Mouse (Mus musculus): Measurements from ENCODE around the gene Rnf212b.
A peak's percentile ranks its signal among the peaks of the same experiment; 100 is the strongest.

The Rnf212b gene

GRCm38 (mm10) chr14:54796760-54797159 is 17.2 kb upstream of the Rnf212b start:
- no peak for DNase-seq (ENCODE audit: low read depth, low spot score)

- DNase-seq (ENCODE audit: low read depth, low spot score) = no peak
These were observed 14.3 kb upstream of the Rnf212b start for GRCm38 (mm10) chr14:54799686-54800085.

DNA sequence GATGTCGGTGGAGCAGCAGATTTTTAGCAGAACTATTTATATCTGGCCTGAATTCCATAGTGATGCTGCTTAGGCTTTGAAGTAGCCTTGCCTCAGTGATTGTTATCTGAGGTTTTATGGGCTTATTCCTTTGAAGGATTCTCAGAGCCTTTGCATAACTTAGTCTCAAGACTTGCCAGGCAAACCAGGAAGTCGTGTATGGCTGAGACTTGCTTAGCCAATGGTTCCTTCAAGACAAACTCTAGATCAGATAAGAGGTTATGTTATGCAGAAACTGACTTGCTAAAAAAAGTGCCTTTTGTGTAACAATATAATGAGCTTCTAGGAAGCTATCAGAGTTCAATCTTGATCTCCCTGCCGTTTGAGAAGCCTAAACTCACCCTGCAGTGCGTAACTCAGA is 11.5 kb upstream of the Rnf212b start:
- DNase-seq (ENCODE audit: low read depth, low spot score) = no peak

DNA sequence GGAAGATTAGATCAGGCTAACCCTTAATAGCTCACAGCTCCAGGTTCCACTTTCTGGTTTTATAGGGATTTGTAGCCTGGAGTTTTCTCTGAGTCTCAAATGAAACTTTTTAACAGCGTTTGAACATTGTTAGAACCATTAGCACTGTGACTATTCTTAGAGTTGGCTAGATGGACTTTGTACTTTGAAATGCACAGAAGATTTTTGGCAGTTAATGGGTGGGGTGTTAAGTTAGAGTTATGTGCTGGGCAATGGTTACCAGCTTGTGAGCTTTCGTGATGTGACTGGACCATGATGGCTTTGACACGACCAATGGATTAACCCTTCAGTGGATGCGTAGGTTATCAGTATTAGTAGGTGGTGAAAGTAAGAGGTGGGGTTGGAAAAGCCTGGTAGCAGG is 7.8 kb upstream of the Rnf212b start:
- no peak for DNase-seq (ENCODE audit: low read depth, low spot score)

DNA sequence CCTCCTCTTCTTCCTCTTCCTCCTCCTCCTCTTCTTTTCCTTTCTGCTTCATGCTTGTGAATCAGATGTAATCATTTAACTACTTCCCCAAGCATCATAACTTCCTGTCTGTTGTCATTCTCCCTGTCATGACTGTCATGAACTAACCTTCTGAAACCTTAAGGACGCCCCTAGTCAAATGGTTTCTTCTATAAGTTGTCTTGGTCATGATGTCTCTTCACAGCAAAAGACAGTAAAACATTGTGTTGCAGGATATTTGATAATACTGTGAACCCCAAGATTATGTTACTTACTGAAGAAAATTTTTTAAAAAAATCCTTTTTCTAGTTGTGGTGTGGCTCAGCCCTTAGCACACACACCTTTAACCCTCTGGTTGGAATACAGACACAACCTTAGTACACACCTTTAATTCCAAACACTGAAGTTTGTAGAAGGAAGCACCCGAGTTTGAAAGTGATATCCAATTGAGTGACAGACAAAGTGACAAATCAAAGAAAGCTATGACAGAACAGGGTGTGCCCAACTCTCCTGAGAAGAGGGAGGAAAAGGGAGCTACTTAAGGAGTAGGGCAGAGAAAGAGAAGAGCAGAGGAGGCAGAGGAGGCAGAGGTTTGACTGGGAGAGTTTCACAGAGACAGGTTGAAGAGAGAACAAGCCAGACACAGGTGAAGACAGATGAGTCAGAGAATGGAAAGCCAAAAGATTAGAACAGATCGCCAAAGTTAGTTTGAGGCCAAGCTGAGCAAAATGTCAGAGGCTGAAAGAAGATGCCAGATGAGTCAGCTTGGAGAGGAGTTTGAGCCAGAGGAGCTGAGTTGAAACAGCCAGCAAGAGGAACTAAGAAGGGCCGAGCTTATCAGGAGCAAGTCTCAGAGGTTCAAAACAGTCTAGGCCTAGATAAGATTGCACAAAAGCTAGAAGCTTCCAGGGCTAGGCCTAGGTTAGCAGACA is 4.9 kb upstream of the Rnf212b start:
- no peak for DNase-seq (ENCODE audit: low read depth, low spot score)

DNA sequence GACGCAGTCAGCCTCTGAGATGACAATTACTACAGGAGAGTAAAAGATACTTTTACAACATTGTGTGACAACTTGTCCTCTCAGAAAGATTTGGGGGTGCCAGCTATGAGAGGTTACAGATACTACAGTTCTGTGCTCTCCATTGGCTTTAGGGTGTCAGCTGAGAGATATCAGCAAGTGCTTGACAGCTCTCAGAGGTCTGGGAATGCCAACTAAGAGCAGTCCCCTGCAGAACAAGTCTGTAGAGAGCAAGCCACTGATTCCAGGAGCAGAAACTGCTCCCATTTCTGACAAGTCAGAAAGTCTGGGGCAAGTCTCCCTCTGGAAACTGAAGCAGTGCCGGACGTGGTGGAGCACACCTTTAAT is 4.3 kb upstream of the Rnf212b start:
- DNase-seq (ENCODE audit: low read depth, low spot score) = no peak

DNA sequence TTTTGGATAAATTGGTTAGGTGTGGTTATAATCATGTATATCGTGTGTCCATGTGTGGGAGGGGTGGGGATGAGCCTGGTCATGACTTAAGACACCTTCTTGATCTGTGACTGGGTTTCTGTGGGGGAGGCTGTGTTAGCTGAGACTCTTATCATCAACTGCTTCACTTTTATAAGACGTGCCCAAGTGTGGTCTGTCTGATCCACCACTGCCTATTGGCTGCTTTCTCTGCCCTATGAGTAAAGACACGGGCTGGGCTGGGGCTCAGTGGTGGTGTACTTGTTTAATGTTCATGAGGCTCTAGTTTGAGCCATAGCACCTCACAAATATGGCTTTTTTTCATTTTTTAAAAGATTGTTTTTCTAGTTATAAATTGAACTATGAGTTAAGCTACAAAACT is 1.8 kb downstream of the Rnf212b start:
- DNase-seq (ENCODE audit: low read depth, low spot score) = no peak

DNA sequence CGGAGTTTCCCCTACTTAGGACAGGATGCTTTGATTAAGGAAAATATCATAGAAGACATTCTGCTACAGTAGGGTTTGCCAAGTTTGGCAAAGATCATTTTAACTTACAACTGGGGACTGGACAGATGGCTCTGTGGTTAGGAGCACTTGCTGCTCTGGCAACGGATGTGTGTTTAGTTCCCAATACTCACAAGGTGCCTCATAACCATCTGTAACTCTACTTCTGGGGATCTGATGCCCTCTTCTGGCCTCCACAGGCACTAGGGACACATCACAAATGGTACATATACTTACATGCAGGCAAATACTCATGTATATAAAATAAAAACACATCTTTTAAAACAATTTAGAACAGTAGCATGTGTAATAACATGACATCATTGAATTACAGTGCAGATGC is 3.9 kb downstream of the Rnf212b start:
- peak; percentile 32 for DNase-seq (ENCODE audit: low read depth, low spot score)

GRCm38 (mm10) chr14:54822301-54822700 is 8.4 kb downstream of the Rnf212b start:
- DNase-seq (ENCODE audit: low read depth, low spot score) = no peak

DNA sequence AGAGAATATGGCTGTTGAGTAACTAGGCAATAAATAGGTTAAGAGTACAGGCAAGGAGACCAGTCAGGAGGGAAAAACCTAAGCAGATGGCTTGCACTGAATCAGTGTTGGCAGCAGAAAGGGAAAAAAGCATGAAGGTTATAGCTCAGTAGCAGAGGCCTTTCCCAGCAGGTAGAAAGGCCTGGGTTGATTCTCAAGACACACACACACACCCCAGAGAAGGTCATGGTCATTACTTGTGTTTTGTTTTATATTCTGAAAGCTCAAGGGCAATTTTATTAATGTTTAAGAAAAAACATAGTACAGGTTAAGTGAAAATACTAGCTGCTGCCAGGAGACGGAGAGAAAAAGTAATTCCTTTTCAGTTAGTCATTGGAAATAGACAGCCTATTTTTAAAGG is 9.8 kb downstream of the Rnf212b start:
- no peak for DNase-seq (ENCODE audit: low read depth, low spot score)

- peak; percentile 54 for DNase-seq (ENCODE audit: low read depth, low spot score)
These were observed 29.5 kb downstream of the Rnf212b start for GRCm38 (mm10) chr14:54843461-54843860.

DNA sequence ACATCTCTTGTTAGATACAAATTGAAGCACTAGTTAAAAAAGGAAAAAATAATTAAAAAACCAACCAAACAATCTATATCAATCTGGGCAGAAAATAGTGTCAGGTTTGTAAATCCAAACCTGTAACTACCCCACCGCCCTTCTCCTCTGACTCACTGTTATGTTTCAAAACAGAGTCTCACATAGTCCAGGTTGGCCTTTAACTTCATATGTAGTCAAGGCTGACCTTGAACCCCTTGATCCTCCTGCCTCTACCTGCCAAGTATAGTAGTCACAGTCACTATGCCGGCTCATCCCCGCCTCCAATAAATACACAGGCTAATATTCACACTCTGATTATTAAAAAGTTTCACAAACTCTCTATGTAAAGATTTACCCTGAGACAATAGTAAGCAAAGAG is 41.8 kb downstream of the Rnf212b start:
- DNase-seq (ENCODE audit: low read depth, low spot score) = no peak

GRCm38 (mm10) chr14:54856703-54857102 is 42.8 kb downstream of the Rnf212b start:
- DNase-seq (ENCODE audit: low read depth, low spot score) = no peak

DNA sequence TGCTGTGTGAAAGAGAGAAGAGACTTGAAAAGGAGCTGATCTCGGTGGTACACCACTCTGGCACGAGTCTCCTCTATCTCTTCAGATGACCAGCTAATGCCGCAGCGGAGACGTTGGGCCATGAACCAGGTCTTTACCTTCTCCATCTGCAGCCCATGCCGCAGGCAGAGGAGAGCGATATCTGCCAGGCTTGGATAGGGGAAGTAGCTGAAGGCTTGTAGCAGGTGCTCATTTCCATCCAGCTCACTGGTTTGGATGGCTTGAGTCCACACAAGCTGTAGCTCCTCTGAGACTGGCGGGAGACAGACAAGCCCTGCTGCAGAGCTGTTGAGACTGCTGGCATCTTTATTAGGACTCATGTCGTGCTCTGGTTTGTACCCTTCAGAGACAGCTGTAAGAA is 44.0 kb downstream of the Rnf212b start:
- DNase-seq (ENCODE audit: low read depth, low spot score) = no peak

GRCm38 (mm10) chr14:54860511-54860910 is 46.6 kb downstream of the Rnf212b start:
- no peak for DNase-seq (ENCODE audit: low read depth, low spot score)

DNA sequence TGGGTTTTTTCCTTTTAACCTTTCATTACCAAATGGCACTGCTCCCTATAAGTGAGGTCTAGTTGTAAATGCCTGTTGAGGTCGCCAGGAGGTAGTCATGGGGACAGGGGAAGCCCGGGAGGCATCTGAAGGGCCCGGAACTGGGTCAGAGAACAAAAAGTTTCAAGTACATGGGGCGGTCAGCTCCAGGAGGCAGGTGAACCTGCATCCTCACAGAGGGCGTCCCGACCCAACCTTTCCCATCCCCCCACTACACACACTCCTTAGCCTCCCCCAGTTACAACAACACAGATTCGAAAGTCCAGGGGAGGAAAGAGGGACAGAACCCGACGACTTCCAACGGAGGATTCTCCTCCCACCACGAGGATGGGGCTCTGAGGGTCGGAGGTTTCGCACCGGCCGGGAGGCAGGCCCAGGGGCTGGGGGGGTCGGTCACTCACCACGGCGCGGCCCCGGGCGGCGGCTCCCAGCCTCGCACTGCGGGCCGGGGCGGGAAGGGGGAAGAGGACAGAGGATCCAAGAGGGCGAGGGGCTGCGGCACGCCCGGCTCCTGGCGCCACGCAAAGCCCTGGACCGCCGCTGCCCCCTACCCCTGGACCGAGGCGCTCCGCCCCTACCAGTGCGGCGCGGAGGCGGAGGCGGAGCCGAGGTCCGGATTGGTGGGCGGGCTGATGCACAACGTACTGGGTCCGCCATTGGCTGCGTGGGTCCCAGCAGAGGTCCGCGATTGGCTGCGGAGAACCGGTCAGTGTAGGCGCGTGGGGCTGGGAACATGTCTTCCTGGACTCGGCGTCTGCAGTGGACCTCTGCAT is 49.8 kb downstream of the Rnf212b start:
- DNase-seq (ENCODE audit: low read depth, low spot score) = peak; percentile 79

DNA sequence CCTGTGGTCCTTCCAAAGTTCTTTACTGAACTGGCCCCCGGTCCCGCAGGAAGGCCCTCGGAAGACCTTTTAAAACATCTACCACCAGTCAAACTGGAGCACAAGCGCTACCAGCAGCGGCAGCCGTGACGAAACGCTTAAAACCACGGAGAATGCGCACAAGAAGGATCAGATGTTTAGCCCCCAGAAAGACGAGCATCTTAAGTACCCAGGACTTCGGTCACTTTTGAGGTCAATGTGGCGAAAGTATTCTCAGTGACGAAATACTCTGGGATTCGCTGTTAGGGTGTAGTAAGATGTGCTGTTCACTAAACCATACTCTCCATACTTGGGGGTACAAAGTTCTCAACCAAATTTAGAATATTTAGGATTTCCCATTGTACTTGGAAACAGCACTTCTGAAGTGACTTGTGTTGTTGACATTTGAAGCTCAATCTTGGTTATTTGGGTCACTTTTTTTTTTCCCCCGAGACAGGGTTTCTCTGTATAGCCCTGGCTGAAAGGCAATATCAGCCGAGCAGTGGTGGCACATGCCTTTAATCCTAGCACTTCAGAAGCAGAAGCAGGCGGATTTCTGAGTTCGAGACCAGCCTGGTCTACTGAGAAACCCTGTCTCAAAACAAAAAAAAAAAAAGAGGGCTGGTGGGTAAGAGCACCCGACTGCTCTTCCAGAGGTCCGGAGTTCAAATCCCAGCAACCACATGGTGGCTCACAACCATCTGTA is 50.5 kb downstream of the Rnf212b start:
- no peak for DNase-seq (ENCODE audit: low read depth, low spot score)

GRCm38 (mm10) chr14:54865626-54866025 is 51.7 kb downstream of the Rnf212b start:
- DNase-seq (ENCODE audit: low read depth, low spot score) = no peak

DNA sequence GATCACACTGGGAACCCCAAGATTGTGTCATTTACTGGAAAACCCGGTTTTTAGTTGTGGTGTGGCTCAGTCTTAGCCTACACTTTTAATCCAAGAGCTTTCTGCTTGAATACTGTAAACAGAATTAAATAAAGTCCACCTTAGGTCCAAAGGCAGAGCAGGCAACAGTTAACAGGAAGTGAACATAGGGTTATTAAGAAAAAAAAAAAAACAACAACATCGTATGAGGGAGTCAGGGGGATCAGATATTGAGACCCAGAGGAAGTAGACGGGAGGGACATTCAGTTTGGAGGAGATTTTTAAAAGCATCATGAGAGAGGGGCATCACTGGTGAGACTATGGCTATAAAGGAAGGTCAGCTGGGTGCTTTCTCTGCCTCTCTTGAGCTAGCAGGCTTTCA is 52.3 kb downstream of the Rnf212b start:
- no peak for DNase-seq (ENCODE audit: low read depth, low spot score)

DNA sequence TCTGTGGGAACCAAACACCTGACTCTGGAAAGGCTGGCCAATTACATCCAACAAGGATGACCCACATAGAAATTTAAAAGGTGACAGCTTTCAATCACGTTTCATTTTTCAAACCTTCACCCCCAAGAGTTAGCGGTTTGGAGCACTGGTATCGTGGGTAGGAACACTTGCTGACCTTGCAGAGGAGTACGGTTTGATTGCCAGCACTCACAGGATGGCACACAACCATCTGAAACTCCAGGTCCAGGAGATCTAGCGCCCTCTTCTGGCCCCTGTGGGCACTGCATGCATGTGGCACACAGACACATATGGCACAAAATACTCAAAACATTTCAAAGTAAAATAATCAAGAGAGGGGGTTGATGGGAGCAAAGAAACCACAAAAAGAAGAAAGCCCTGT is 53.0 kb downstream of the Rnf212b start:
- DNase-seq (ENCODE audit: low read depth, low spot score) = no peak

- DNase-seq (ENCODE audit: low read depth, low spot score) = no peak
These were observed 54.1 kb downstream of the Rnf212b start for GRCm38 (mm10) chr14:54868026-54868425.

GRCm38 (mm10) chr14:54870861-54871260 is 56.9 kb downstream of the Rnf212b start, which contains the start of gene Homez:
Gene Homez (minus strand): TSS chr14:54870961.
- no peak for DNase-seq (ENCODE audit: low read depth, low spot score)
